In the genomic region with DNA sequence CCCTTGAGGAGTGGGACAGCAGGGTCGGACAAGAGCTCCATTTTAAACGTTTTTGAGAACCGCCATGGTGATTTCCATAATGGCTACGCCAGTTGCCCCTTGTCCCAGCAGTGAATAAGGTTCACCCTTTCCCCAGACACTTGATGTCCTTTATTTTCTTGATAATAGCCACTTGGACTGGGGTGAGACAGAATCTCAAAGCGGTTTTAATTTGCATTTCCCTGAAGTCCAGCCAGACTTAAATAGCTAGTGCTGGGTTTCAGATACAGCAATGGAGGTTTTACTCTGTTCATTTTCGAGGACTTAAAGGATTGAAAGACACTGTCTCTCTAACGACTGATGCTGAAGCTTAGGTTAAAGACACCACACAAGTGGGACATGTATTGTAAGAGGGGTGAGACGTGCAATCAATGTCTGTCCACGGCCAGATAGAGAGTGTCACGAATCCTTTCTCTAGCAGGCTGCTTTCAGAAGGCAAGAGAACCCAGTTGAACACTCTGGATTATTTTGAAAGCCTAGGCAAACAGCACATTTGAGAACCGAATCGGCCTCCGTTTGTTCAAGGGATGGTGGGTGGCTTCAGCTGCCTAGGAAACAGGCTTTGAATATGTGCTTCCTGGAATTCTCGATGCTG, we compare ENCODE assay signal across 13 mouse cellular contexts.
DNase-seq lines count a peak whose midpoint lies in the region; ATAC-seq lines count a peak whose summit lies in the region.
"Had no signal": no experiment of that assay in that cellular context is flagged by ENCODE, and none has a peak within 500 bp of the region (broad histone marks: within the 10 kb centered on the region; RNA-seq: fewer than 3 reads in every experiment).

No protein-coding gene starts in this region.

- no peak overlapping the region for H3K27ac ChIP-seq in embryonic facial prominence, embryonic 11.5 days (replicated peaks; ENCODE audit: low read depth, low read length)
- H3K27ac ChIP-seq in embryonic facial prominence, embryonic 10.5 days (replicated peaks), result no peak overlapping the region
- H3K27ac ChIP-seq in midbrain, embryonic 13.5 days, result peak overlapping the region; percentile 67

- no peak overlapping the region for H3K4me3 ChIP-seq in embryonic facial prominence, embryonic 11.5 days (ENCODE audit: low read depth, low read length)
- no peak overlapping the region for H3K4me3 ChIP-seq in embryonic facial prominence, embryonic 10.5 days
- no peak overlapping the region for H3K4me3 ChIP-seq in midbrain, embryonic 13.5 days (replicated peaks)

- intact Hi-C loops in heart, postnatal 25 days (cut with DNase I), result no loop called here

- H3K9me3 ChIP-seq in embryonic facial prominence, embryonic 11.5 days (replicated peaks; ENCODE audit: control insufficient read depth, low read length), result no peaks in the 10 kb centered on the region
- no peaks in the 10 kb centered on the region for H3K9me3 ChIP-seq in embryonic facial prominence, embryonic 10.5 days
- no peaks in the 10 kb centered on the region for H3K9me3 ChIP-seq in midbrain, embryonic 13.5 days

- no peaks in the 10 kb centered on the region for H3K36me3 ChIP-seq in embryonic facial prominence, embryonic 11.5 days (replicated peaks; ENCODE audit: control insufficient read depth, insufficient read depth, low read depth, low read length)
- H3K36me3 ChIP-seq in embryonic facial prominence, embryonic 10.5 days (replicated peaks), result no peaks in the 10 kb centered on the region
- no peaks in the 10 kb centered on the region for H3K36me3 ChIP-seq in midbrain, embryonic 13.5 days

- H3K27me3 ChIP-seq in embryonic facial prominence, embryonic 11.5 days (ENCODE audit: control insufficient read depth, insufficient read depth, low read length), result no peaks in the 10 kb centered on the region
- no peaks in the 10 kb centered on the region for H3K27me3 ChIP-seq in embryonic facial prominence, embryonic 10.5 days (replicated peaks; ENCODE audit: low read depth, poor library complexity, severe bottlenecking)
- H3K27me3 ChIP-seq in midbrain, embryonic 13.5 days, result no peaks in the 10 kb centered on the region

- ATAC-seq in embryonic facial prominence, embryonic 11.5 days (replicated peaks; ENCODE audit: insufficient number of reproducible peaks, low FRiP score, low TSS enrichment, low read depth), result peak; percentile 51; the same call in 1 of the 2 replicates
- ATAC-seq in midbrain, embryonic 13.5 days, result peak; percentile 87
- ATAC-seq in erythroid progenitor cell, adult 5-6 weeks (replicated peaks; ENCODE audit: low FRiP score, poor library complexity, severe bottlenecking), result no peak

- peak; percentile 39 for DNase-seq in embryonic facial prominence, embryonic 11.5 days (ENCODE audit: low spot score)
- DNase-seq in embryonic facial prominence, embryonic 10.5 days (ENCODE audit: low spot score), result no peak
- DNase-seq in layer of hippocampus, adult 18-20 months (ENCODE audit: low spot score in 2 of 2), result peak; percentile 72 to 88
- peak; percentile 78 for DNase-seq in telencephalon, adult 2 months (ENCODE audit: low read depth, low spot score)
- no peak for DNase-seq in heart, postnatal 25 days (ENCODE audit: low spot score)
- no peak for DNase-seq in heart, adult 8-10 months (ENCODE audit: low spot score)
- DNase-seq: cerebellum, adult 9-10 months; gastrocnemius, postnatal 36 days; kidney, adult 8-10 months; lung, adult 18-20 months; thymus, postnatal 36 days had no signal

- 65% methylated on average over 14 of the region's 14 CpGs for WGBS in embryonic facial prominence, embryonic 11.5 days
- WGBS in embryonic facial prominence, embryonic 10.5 days, result 69% methylated on average over 14 of the region's 14 CpGs
- 15% methylated on average over 14 of the region's 14 CpGs for WGBS in midbrain, embryonic 13.5 days

- no peak overlapping the region for H3K9ac ChIP-seq in embryonic facial prominence, embryonic 11.5 days (replicated peaks; ENCODE audit: low read length)
- H3K9ac ChIP-seq in midbrain, embryonic 13.5 days (replicated peaks), result no peak overlapping the region

- no peak overlapping the region for H3K4me2 ChIP-seq in embryonic facial prominence, embryonic 11.5 days (ENCODE audit: low read depth, low read length)
- 0 out of 2 replicates have a peak overlapping the region, but pooled peaks have one; percentile 7 for H3K4me2 ChIP-seq in midbrain, embryonic 13.5 days (replicated peaks)

- no peaks in the 10 kb centered on the region for H3K4me1 ChIP-seq in embryonic facial prominence, embryonic 11.5 days (ENCODE audit: control insufficient read depth, insufficient read depth, low read length)
- 0 out of 2 replicates have a peak, but pooled peaks cover 3% of the 10 kb centered on the region for H3K4me1 ChIP-seq in embryonic facial prominence, embryonic 10.5 days
- peaks cover 14% of the 10 kb centered on the region for H3K4me1 ChIP-seq in midbrain, embryonic 13.5 days (replicated peaks)

Comparison
In these comparisons a context has a peak if more than half of its experiments do, and no peak if none do; other contexts are left out.
1. DNase-seq: peak in embryonic facial prominence, embryonic 11.5 days (single experiment), layer of hippocampus, adult 18-20 months (2 of 2) and telencephalon, adult 2 months (single experiment); none in embryonic facial prominence, embryonic 10.5 days (single experiment), heart, postnatal 25 days (single experiment) and heart, adult 8-10 months (single experiment).